Mouse (Mus musculus): ENCODE measurements around the gene Tmem191c.

Tmem191c gene

DNA sequence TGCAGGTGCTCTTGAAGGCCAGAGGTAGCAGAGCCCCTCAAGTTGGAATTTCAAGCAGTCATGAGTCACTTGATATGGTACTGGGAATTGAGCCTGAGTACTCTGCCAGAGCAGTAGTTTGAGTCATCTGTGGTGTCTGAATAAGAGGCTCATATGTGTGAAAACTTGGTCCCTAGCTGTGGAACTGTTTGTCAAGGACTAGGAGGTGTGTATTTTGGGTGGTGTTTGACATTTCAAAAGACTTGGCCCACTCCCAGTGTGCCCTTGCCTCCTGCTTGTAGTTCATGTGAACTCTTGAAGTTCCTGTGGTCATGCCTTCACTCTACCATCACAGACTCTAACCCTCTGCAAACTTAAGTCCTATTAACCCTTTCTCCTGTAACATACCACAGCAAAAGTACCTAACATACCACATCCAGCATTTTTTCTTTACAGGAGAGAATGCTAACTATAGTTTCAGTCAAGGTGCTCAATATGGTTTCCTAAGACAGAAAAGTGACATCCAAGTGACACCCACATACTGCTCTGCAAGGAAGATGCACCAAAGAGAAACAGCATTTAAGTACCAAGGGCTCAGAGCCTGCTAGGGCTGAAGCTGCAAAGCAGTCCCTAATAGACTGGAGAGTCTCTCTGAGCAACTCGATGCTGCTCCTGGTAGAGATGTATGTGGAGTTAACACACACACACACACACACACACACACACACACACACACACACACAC lies 54.1 kb downstream of the Tmem191c start:
- no peak for DNase-seq (ENCODE audit: low read depth, low spot score)

GRCm38 (mm10) chr16:17331116-17331515 lies 55.2 kb downstream of the Tmem191c start, which contains the start of gene Serpind1:
Gene Serpind1 (plus strand): TSS chr16:17331371.
- no peak for DNase-seq (ENCODE audit: low read depth, low spot score)

DNA sequence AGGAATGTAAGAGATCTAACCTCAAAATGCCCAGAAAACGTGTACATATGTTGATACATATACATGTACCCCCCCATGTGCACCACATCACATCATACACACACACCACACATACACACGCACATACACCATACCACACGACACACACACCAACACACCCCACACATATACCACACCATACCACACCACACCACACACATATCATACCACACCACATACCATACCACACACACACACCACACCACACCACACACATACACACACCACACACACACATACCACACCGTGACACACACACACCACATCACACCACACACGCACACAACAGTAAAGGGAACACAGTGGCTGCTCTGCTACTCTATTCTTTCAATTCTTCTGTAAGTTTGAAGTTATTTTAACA lies 56.0 kb downstream of the Tmem191c start:
- no peak for DNase-seq (ENCODE audit: low read depth, low spot score)

Data from R1 (cell line).